17 mouse cellular contexts compared by ENCODE assay signal in the genomic region with DNA sequence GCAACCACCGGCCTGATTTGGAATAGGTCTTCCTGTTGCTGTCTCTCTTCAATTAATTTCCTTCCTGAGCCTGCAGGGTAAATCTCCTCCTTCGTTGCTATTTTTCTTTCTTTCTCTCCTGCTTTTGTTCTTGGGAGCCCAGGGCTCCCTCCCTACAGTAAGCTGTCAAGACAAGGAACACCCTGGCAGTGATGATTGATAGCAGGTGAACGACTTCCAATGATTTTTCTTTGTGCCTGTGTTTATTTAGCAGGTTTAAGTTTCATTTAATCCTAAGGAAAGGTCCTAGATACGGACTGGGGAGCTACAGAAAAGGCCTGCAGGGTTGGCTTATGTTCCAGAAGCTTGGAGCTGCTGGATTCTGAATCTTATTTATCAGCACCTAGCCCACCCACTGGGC.
"Had no signal": no experiment of that assay in that cellular context is flagged by ENCODE, and none has a peak within 500 bp of the region (broad histone marks: within the 10 kb centered on the region; RNA-seq: fewer than 3 reads in every experiment).

No protein-coding gene starts in this region.

- H3K27ac ChIP-seq: intestine, embryonic 15.5 days; layer of hippocampus, adult 2 months; limb, embryonic 12.5 days; liver, embryonic 14.5 days; macrophage; neural tube, embryonic 15.5 days had no signal

- H3K9ac ChIP-seq: intestine, embryonic 15.5 days; limb, embryonic 12.5 days; liver, embryonic 14.5 days; neural tube, embryonic 15.5 days had no signal

- H3K9me3 ChIP-seq: intestine, embryonic 15.5 days; limb, embryonic 12.5 days; neural tube, embryonic 15.5 days had no signal

- H3K4me1 ChIP-seq: intestine, embryonic 15.5 days; limb, embryonic 12.5 days; megakaryocyte, embryonic 14.5 days; neural tube, embryonic 15.5 days had no signal

- H3K36me3 ChIP-seq: intestine, embryonic 15.5 days; limb, embryonic 12.5 days; neural tube, embryonic 15.5 days had no signal

- H3K4me2 ChIP-seq: intestine, embryonic 15.5 days; limb, embryonic 12.5 days; midbrain, embryonic 11.5 days; neural tube, embryonic 15.5 days had no signal

- ATAC-seq: intestine, embryonic 15.5 days; midbrain, embryonic 16.5 days had no signal

- DNase-seq: kidney, adult 18-20 months; kidney, postnatal 36 days; liver; lung, adult 2 months; lung, postnatal 10 days; right cerebral cortex, adult 18-20 months; right cerebral cortex, postnatal 25 days; thymus, postnatal 4 days had no signal

- H3K27me3 ChIP-seq: intestine, embryonic 15.5 days; limb, embryonic 12.5 days; megakaryocyte, embryonic 14.5 days; neural tube, embryonic 15.5 days had no signal

- H3K4me3 ChIP-seq: intestine, embryonic 15.5 days; layer of hippocampus, adult 2 months; limb, embryonic 12.5 days; megakaryocyte, embryonic 14.5 days; neural tube, embryonic 15.5 days had no signal
